Mouse (Mus musculus) G1E (cell line): ENCODE measurements around the gene Rrh. TPM values are rescaled to one million over a fixed set of nuclear protein-coding genes. Genes with fewer than 3 reads are reported as not detected.

Source experiments
- ATAC-seq: 2 replicates; pipeline ENCODE4 v1.8.0; 2016; ENCODE audit warnings: mild to moderate bottlenecking; ENCODE audit not compliant: insufficient number of reproducible peaks, poor library complexity, low FRiP score, severe bottlenecking; ENCODE audit errors: extremely low read depth
- DNase-seq: peaks from one replicate; pipeline ENCODE4 v3.0.0; 2012; ENCODE audit warnings: low spot score
- H3K27me3 ChIP-seq: 2 replicates; pipeline ENCODE4 v1.6.1; 2012; ENCODE audit warnings: mild to moderate bottlenecking, low read length, inconsistent platforms; ENCODE audit not compliant: insufficient read depth
- H3K36me3 ChIP-seq: replicated peaks from 2 replicates; pipeline ENCODE3; 2012; ENCODE audit warnings: mild to moderate bottlenecking, inconsistent platforms
- H3K4me1 ChIP-seq: 2 replicates; pipeline ENCODE4 v1.6.1; 2012; ENCODE audit warnings: low read depth, low read length, inconsistent platforms, mixed read lengths; ENCODE audit not compliant: insufficient read depth
- H3K4me3 ChIP-seq: 2 replicates; pipeline ENCODE4 v1.5.1; 2012; ENCODE audit warnings: low read depth, mild to moderate bottlenecking, inconsistent platforms, low read length, moderate library complexity, mixed read lengths
- H3K9me3 ChIP-seq: replicated peaks from 2 replicates; pipeline ENCODE4 v1.6.1; 2012; ENCODE audit warnings: inconsistent platforms
- CTCF ChIP-seq: IDR thresholded peaks from 2 replicates; pipeline ENCODE4 v1.5.1; 2012; ENCODE audit warnings: low read depth, low read length, inconsistent platforms, mixed read lengths
- GATA1 ChIP-seq: IDR thresholded peaks from 2 replicates; pipeline ENCODE4 v1.6.1; 2012; ENCODE audit warnings: borderline replicate concordance, low read length, inconsistent platforms, mixed read lengths
- GATA2 ChIP-seq: IDR thresholded peaks from 2 replicates; pipeline ENCODE4 v1.6.1; 2012; ENCODE audit warnings: low read depth, low read length, inconsistent platforms, borderline replicate concordance
- POLR2AphosphoS5 ChIP-seq: IDR thresholded peaks from 2 replicates; pipeline ENCODE4 v1.6.1; 2012; ENCODE audit warnings: low read depth, low read length, inconsistent platforms; ENCODE audit not compliant: insufficient replicate concordance
- TAL1 ChIP-seq: conservative IDR thresholded peaks from 2 replicates; pipeline ENCODE4 v1.6.1; 2012; ENCODE audit warnings: low read depth, low read length, inconsistent platforms, mixed read lengths
- polyA plus RNA-seq: library from polyadenylated mRNA; stranded (reverse); fragments of >175 nt; gene quantifications from 2 replicates; pipeline ENCODE4 v1.2.3, GENCODE M21; 2012
- total RNA-seq, 2 experiments: library from RNA; stranded (forward) in 1 of 2; stranded (reverse) in 1 of 2; fragments of 200-1000 nt in 1 of 2; fragments of >200 nt in 1 of 2; fragmentation: Nextera tagmentation in 1 of 2; gene quantifications; 2 replicates each; pipeline ENCODE4 v1.2.3; 2014 to 2017

Gene Rrh
- total RNA-seq (2014; fragmentation: Nextera tagmentation) = 0.53 and 0.83 TPM in 2 replicates
- 1.0 and 1.1 TPM in 2 replicates for total RNA-seq (2017)
- polyA plus RNA-seq = not detected in 2 replicates

DNA sequence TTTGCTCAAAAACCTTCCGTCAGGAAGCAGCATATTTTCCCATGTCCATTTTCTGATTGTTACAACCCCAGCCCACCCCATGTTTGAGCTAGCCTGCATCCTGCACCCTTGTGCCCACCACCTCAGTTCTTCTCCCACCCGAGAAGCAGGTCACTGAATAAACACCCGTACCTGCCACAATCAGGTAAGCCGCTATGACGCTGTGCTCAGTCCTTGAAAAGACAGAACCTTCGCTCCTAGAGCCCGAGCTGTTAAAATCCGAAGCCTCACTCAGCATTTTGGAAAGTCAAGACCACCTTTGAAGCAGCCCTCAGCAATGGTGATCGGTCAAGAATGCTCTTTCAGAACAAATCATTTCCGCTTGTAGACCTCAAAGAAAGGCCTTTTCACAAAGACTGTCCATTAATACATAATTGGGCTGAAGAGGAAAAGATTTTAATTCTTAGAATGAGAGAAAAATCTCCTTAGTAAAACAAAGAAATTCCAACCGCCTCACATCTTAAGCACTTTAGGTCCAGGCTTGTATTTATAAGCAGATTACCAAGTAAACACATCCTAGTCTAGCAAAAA is at the start of gene Rrh:
Gene Rrh, minus strand, starts transcription at position 382 of the 570 bp plus-strand sequence.
- TF ChIP-seq POLR2AphosphoS5 (no peak), TAL1 (no peak), GATA2 (no peak), CTCF (no peak), GATA1 (no peak)

DNA sequence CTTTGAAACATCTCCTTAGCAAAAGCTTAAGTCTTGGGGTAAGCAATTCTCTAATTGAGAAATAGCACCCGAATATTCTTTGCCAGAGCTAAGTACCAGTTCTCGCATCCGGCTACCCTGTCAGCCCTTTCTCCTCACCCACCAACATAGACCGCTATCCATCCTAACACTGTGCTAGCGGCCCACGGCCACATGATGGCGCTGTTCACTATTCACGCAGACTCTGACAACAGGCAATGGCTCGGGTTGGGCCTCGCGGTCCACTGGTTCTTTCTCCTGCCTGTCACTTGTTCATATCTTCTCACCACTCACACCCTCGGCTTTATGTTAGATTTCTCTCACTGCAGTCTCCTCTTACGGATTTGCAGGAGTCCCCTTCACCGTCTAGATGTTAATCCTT is 41.3 kb upstream of the Rrh start:
- no peaks in the 10 kb centered on the region for H3K36me3 ChIP-seq
- TF ChIP-seq TAL1 (no peak), POLR2AphosphoS5 (no peak), GATA2 (no peak), GATA1 (no peak), CTCF (no peak)
- H3K4me3 ChIP-seq = no peak overlapping the region
- H3K4me1 ChIP-seq = no peaks in the 10 kb centered on the region
- ATAC-seq (peak; percentile 40; the same call in 1 of the 2 replicates), DNase-seq (no peak)
- no peaks in the 10 kb centered on the region for H3K27me3 ChIP-seq
- H3K9me3 ChIP-seq = no peaks in the 10 kb centered on the region; the same call in 1 of the 2 replicates

More for the DNA sequence above, at the start of gene Rrh:
- no peaks in the 10 kb centered on the region for H3K9me3 ChIP-seq
- ATAC-seq (no peak), DNase-seq (no peak)
- no peaks in the 10 kb centered on the region for H3K27me3 ChIP-seq
- peaks cover 10% of the 10 kb centered on the region for H3K4me1 ChIP-seq
- peaks cover 77% of the 10 kb centered on the region for H3K36me3 ChIP-seq
- H3K4me3 ChIP-seq = no peak within 1 kb of the TSS

DNA sequence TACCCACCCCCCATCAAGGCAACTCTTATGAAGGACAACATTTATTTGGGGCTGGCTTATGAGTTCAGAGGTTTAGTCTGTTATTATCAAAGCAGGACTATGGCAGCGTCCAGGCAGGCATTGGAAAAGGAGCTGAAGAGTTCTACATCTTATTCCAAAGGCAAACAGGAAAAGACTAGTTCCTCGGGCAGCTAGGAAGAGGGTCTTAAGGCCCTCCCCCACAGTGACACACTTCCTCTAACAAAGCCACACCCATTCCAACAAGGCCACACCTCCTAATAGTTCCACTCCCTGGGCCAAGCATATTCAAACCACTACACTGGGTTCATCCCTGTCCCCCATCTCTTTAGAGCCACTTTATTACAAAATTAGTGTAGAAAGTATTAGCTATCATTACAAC is 40.2 kb upstream of the Rrh start:
- ATAC-seq (no peak), DNase-seq (no peak)
- H3K9me3 ChIP-seq = no peaks in the 10 kb centered on the region; the same call in 1 of the 2 replicates
- H3K4me3 ChIP-seq = no peak overlapping the region
- no peaks in the 10 kb centered on the region for H3K36me3 ChIP-seq
- H3K4me1 ChIP-seq = no peaks in the 10 kb centered on the region
- H3K27me3 ChIP-seq = no peaks in the 10 kb centered on the region
- TF ChIP-seq CTCF (no peak), GATA2 (no peak), TAL1 (no peak)

DNA sequence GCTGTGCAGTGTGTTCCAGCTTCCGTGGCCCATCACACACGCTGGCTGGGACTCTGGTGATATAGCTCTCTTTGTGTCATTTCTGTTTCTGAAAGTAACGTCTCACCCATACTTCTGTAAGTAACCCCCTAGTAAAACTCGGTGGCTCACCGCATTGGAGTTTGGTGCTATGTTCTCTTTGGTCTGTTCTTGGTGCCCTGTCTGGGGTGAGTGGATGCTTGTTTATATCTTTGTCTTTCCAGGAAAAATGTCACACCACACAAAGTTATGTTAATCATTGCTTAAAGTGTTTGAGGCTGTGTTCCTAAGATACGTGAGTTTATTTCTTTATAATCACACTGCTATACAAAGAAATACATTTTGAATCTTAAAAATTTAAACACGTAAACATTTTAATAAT is 24.5 kb upstream of the Rrh start:
- H3K36me3 ChIP-seq = no peaks in the 10 kb centered on the region
- H3K4me3 ChIP-seq = no peak overlapping the region
- H3K27me3 ChIP-seq = peaks cover 5% of the 10 kb centered on the region
- TF ChIP-seq GATA2 = no peak
- TF ChIP-seq TAL1 = no peak
- TF ChIP-seq POLR2AphosphoS5 = no peak
- TF ChIP-seq GATA1 = no peak
- TF ChIP-seq CTCF = no peak
- H3K9me3 ChIP-seq = no peaks in the 10 kb centered on the region
- ATAC-seq = no peak
- H3K4me1 ChIP-seq = no peaks in the 10 kb centered on the region
- no peak for DNase-seq

DNA sequence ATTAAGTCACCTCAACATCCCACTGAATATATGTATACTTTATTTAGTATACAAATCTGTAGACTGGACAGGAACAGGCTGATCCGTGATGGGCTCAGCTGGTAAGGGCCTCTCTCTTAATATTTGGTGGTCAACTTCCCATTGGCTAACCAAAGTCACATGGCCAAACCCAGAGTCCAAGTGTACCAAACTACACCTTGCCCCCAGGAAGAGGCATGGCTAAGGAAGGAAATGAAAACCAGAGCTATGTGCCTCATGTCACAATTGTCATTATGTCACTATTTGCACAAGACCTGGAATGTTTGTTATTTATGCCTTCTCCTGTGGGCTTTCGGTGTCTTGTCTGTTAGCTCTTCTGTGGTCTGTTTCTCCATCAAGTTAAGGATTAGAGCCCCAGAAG is 23.5 kb upstream of the Rrh start:
- TF ChIP-seq CTCF (no peak), POLR2AphosphoS5 (no peak), TAL1 (no peak), GATA2 (no peak), GATA1 (no peak)
- H3K4me3 ChIP-seq = no peak overlapping the region
- no peak for DNase-seq
- H3K4me1 ChIP-seq = no peaks in the 10 kb centered on the region
- no peaks in the 10 kb centered on the region for H3K36me3 ChIP-seq
- ATAC-seq = no peak
- H3K27me3 ChIP-seq = peaks cover 5% of the 10 kb centered on the region
- no peaks in the 10 kb centered on the region for H3K9me3 ChIP-seq

DNA sequence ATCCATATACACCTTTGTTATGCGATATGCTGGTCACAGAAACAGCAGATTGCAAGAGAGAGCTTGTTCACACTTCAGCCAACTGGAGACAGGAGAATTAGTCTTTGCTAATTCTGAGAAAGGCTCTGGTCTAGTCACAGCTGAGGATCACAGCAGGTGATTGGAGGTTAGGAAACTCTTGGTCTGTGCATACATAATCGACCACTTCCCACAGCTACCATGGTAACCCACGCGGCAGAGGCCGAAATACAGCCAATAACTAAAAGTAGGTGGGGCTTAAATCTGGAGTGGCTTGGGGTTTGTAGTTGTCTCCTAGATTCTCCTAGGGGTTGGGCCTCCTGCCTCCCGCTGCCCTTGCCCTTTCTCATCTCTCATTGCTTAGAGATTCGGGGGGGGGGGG is 15.6 kb upstream of the Rrh start:
- no peak overlapping the region for H3K4me3 ChIP-seq
- no peaks in the 10 kb centered on the region for H3K9me3 ChIP-seq
- peaks cover 13% of the 10 kb centered on the region; the same call in 1 of the 2 replicates for H3K27me3 ChIP-seq
- TF ChIP-seq TAL1 (no peak), GATA2 (no peak), CTCF (no peak), GATA1 (no peak), POLR2AphosphoS5 (no peak)
- no peak for DNase-seq
- no peaks in the 10 kb centered on the region for H3K4me1 ChIP-seq
- no peaks in the 10 kb centered on the region for H3K36me3 ChIP-seq
- ATAC-seq = no peak

DNA sequence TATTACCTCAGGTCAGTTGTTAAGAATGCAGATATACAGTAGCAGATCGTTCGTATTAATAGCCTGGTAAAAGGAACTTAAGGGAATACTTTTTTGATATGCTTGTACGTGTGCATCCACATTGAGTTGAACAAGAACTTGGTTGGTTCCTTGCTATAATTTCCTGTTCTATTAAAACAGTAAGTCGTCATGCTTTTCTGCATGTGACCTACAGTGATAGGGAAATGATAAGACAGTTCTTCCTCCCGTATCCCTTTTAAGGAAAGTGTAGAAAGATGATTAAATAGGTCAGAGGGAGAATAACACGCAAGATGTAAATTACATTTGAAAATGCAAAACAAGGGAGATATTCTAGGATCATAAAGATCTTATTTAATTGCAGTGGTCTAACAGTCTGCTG is 14.6 kb upstream of the Rrh start:
- H3K36me3 ChIP-seq = no peaks in the 10 kb centered on the region
- no peak overlapping the region for H3K4me3 ChIP-seq
- DNase-seq (no peak), ATAC-seq (no peak)
- TF ChIP-seq GATA1 (no peak), TAL1 (no peak), POLR2AphosphoS5 (no peak), CTCF (no peak), GATA2 (no peak)
- peaks cover 13% of the 10 kb centered on the region; the same call in 1 of the 2 replicates for H3K27me3 ChIP-seq
- no peaks in the 10 kb centered on the region; the same call in 1 of the 2 replicates for H3K4me1 ChIP-seq
- no peaks in the 10 kb centered on the region for H3K9me3 ChIP-seq
